Mouse (Mus musculus): ENCODE measurements around the gene Lrrc49. TPM values are rescaled to one million over a fixed set of nuclear protein-coding genes. Genes with fewer than 3 reads are reported as not detected.
A peak's percentile ranks its signal among the peaks of the same experiment; 100 is the strongest.

The Lrrc49 gene
- polyA plus RNA-seq, 1 experiment from 2014 or later: 9.4 TPM

GRCm38 (mm10) chr9:60528269-60528668 lies 159.7 kb downstream of the Lrrc49 start:
- Histone ChIP-seq H3K27me3 (no peaks in the 10 kb centered on the region), H3K4me3 (no peak overlapping the region), H3K9me3 (replicated peaks) (no peaks in the 10 kb centered on the region), H3K4me2 (no peak overlapping the region), H3K9ac (no peak overlapping the region), H3K4me1 (replicated peaks) (peaks cover 44% of the 10 kb centered on the region), H3K27ac (no peak overlapping the region), H3K36me3 (no peaks in the 10 kb centered on the region)
- WGBS: 64% methylated on average over 3 of the region's 3 CpGs
- no peak for ATAC-seq (replicated peaks; ENCODE audit: insufficient number of reproducible peaks, insufficient read depth, low FRiP score, low read depth)

GRCm38 (mm10) chr9:60527836-60528235 lies 160.1 kb downstream of the Lrrc49 start:
- H3K36me3 ChIP-seq: no peaks in the 10 kb centered on the region
- no peak overlapping the region for H3K27ac ChIP-seq
- 90% methylated on average over 2 of the region's 2 CpGs for WGBS
- H3K4me2 ChIP-seq: no peak overlapping the region
- no peak overlapping the region for H3K9ac ChIP-seq
- H3K4me1 ChIP-seq (replicated peaks): peaks cover 44% of the 10 kb centered on the region
- no peak overlapping the region for H3K4me3 ChIP-seq
- no peaks in the 10 kb centered on the region for H3K9me3 ChIP-seq (replicated peaks)
- no peak for ATAC-seq (replicated peaks; ENCODE audit: insufficient number of reproducible peaks, insufficient read depth, low FRiP score, low read depth)
- H3K27me3 ChIP-seq: no peaks in the 10 kb centered on the region

- peak overlapping the region; percentile 74 for H3K27ac ChIP-seq
- no peaks in the 10 kb centered on the region; the same call in 1 of the 2 replicates for H3K27me3 ChIP-seq
- no peaks in the 10 kb centered on the region for H3K36me3 ChIP-seq
- no peak overlapping the region for H3K4me2 ChIP-seq
- peak; percentile 60; the same call in 1 of the 2 replicates for ATAC-seq (replicated peaks; ENCODE audit: insufficient number of reproducible peaks, insufficient read depth, low FRiP score, low read depth)
- H3K9ac ChIP-seq: no peak overlapping the region
- no peak overlapping the region for H3K4me3 ChIP-seq
- peaks cover 48% of the 10 kb centered on the region for H3K4me1 ChIP-seq (replicated peaks)
- no peaks in the 10 kb centered on the region for H3K9me3 ChIP-seq (replicated peaks)
- 30% methylated on average over 5 of the region's 5 CpGs for WGBS
These were observed 160.9 kb downstream of the Lrrc49 start for GRCm38 (mm10) chr9:60527051-60527450.

- Histone ChIP-seq H3K27me3 (peaks cover 2% of the 10 kb centered on the region), H3K36me3 (no peaks in the 10 kb centered on the region), H3K4me1 (replicated peaks) (peaks cover 51% of the 10 kb centered on the region), H3K4me3 (no peak overlapping the region), H3K9ac (no peak overlapping the region), H3K9me3 (replicated peaks) (no peaks in the 10 kb centered on the region), H3K4me2 (no peak overlapping the region), H3K27ac (peak overlapping the region; percentile 74)
- WGBS: 29% methylated on average over 5 of the region's 5 CpGs
- no peak for ATAC-seq (replicated peaks; ENCODE audit: insufficient number of reproducible peaks, insufficient read depth, low FRiP score, low read depth)
These were observed 161.8 kb downstream of the Lrrc49 start for GRCm38 (mm10) chr9:60526195-60526594.

GRCm38 (mm10) chr9:60521806-60522264 lies 166.1 kb downstream of the Lrrc49 start, which contains the start of gene Thsd4:
Thsd4 (minus strand) TSS chr9:60522046.
- H3K4me1 ChIP-seq (replicated peaks): peaks cover 46% of the 10 kb centered on the region
- under 1% methylated on average over 46 of the region's 51 CpGs for WGBS
- no peaks in the 10 kb centered on the region for H3K36me3 ChIP-seq
- H3K4me2 ChIP-seq: peak within 1 kb of the TSS; percentile 97
- H3K9ac ChIP-seq: peak within 1 kb of the TSS; percentile 76
- H3K9me3 ChIP-seq (replicated peaks): no peaks in the 10 kb centered on the region
- ATAC-seq (replicated peaks; ENCODE audit: insufficient number of reproducible peaks, insufficient read depth, low FRiP score, low read depth): peak; percentile 44; the same call in 1 of the 2 replicates
- peak within 1 kb of the TSS; percentile 73 for H3K4me3 ChIP-seq
- peaks cover 14% of the 10 kb centered on the region for H3K27me3 ChIP-seq
- H3K27ac ChIP-seq: no peak within 1 kb of the TSS

GRCm38 (mm10) chr9:60521143-60521542 lies 166.8 kb downstream of the Lrrc49 start:
- 45% methylated on average over 5 of the region's 5 CpGs for WGBS
- peak overlapping the region; percentile 73 for H3K4me3 ChIP-seq
- H3K9ac ChIP-seq: peak overlapping the region; percentile 76
- peak overlapping the region; percentile 97 for H3K4me2 ChIP-seq
- no peak for ATAC-seq (replicated peaks; ENCODE audit: insufficient number of reproducible peaks, insufficient read depth, low FRiP score, low read depth)
- H3K36me3 ChIP-seq: no peaks in the 10 kb centered on the region
- H3K9me3 ChIP-seq (replicated peaks): no peaks in the 10 kb centered on the region
- H3K27me3 ChIP-seq: peaks cover 14% of the 10 kb centered on the region
- H3K27ac ChIP-seq: no peak overlapping the region
- H3K4me1 ChIP-seq (replicated peaks): peaks cover 46% of the 10 kb centered on the region

GRCm38 (mm10) chr9:60519601-60520000 lies 168.4 kb downstream of the Lrrc49 start:
- Histone ChIP-seq H3K9me3 (replicated peaks) (no peaks in the 10 kb centered on the region), H3K4me2 (no peak overlapping the region), H3K27ac (no peak overlapping the region), H3K4me3 (no peak overlapping the region), H3K4me1 (replicated peaks) (peaks cover 39% of the 10 kb centered on the region), H3K36me3 (no peaks in the 10 kb centered on the region), H3K9ac (no peak overlapping the region), H3K27me3 (peaks cover 14% of the 10 kb centered on the region)
- WGBS: 79% methylated on average over 3 of the region's 3 CpGs
- ATAC-seq (replicated peaks; ENCODE audit: insufficient number of reproducible peaks, insufficient read depth, low FRiP score, low read depth): no peak

Other genes starting within 250 kb of the Lrrc49 start
- gene Thsd4, start 166.1 kb downstream of the Lrrc49 start, polyA plus RNA-seq (2015; fragmentation: Nextera tagmentation; extraction: Ambion mirVana): 7.5 and 11.4 TPM in 2 replicates
- gene Larp6, start 24.8 kb upstream of the Lrrc49 start, polyA plus RNA-seq (2015; fragmentation: Nextera tagmentation; extraction: Ambion mirVana): 0.79 and 1.3 TPM in 2 replicates
- 26.0 and 28.8 TPM in 2 replicates for gene Uaca, start 106.4 kb upstream of the Lrrc49 start, polyA plus RNA-seq (2015; fragmentation: Nextera tagmentation; extraction: Ambion mirVana)

Measured in heart, embryonic 15.5 days (tissue).